16 mouse cellular contexts compared by ENCODE assay signal in the genomic region with DNA sequence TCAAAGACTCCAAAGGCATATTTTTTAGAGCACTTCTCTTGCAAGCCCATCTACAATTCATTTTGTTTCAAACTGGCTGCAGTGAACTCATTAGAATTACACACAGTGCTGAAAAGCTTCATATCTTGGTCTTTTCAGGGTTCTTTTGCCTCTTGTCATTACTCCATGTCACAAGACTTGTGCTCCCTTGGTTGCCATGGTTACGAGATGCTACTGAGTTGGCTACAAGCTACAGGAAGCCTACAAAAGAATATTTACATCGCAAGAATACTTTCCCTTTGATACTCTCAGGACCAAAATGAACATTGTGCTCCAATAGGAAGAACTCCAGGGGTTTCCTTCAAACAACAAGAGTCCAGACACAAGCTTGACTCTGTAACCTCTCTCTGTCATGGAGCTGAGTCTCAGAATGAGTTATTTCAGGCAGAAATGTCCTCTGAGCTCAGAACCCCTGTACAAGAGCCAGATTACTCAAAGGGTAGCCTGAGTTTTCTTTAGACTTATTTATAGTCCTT.
DNase-seq lines count a peak whose midpoint lies in the region; ATAC-seq and TF ChIP-seq lines count a peak whose summit lies in the region.
"Had no signal": no experiment of that assay in that cellular context is flagged by ENCODE, and none has a peak within 500 bp of the region (broad histone marks: within the 10 kb centered on the region; RNA-seq: fewer than 3 reads in every experiment).

No protein-coding gene starts in this region.

- no peak overlapping the region for H3K27ac ChIP-seq in neural tube, embryonic 11.5 days (ENCODE audit: low read depth, low read length)
- H3K27ac ChIP-seq in neural tube, embryonic 15.5 days (replicated peaks): no peak overlapping the region
- H3K27ac ChIP-seq in hindbrain, postnatal 0 days: no peak overlapping the region
- H3K27ac ChIP-seq in kidney, embryonic 15.5 days: no peak overlapping the region
- H3K27ac ChIP-seq: midbrain, embryonic 12.5 days; neural tube, embryonic 13.5 days had no signal

- H3K9me3 ChIP-seq in neural tube, embryonic 11.5 days (ENCODE audit: control insufficient read depth, low read length): no peaks in the 10 kb centered on the region
- H3K9me3 ChIP-seq in neural tube, embryonic 15.5 days (replicated peaks): no peaks in the 10 kb centered on the region
- H3K9me3 ChIP-seq in hindbrain, postnatal 0 days (ENCODE audit: low read length): no peaks in the 10 kb centered on the region
- H3K9me3 ChIP-seq in kidney, embryonic 15.5 days (replicated peaks): no peaks in the 10 kb centered on the region
- H3K9me3 ChIP-seq: midbrain, embryonic 12.5 days; neural tube, embryonic 13.5 days had no signal

- no peak overlapping the region for H3K4me3 ChIP-seq in neural tube, embryonic 11.5 days (ENCODE audit: low read depth, low read length)
- H3K4me3 ChIP-seq in neural tube, embryonic 15.5 days (replicated peaks): no peak overlapping the region
- no peak overlapping the region for H3K4me3 ChIP-seq in hindbrain, postnatal 0 days (ENCODE audit: low read length)
- H3K4me3 ChIP-seq in kidney, embryonic 15.5 days (replicated peaks): no peak overlapping the region
- H3K4me3 ChIP-seq: midbrain, embryonic 12.5 days; neural tube, embryonic 13.5 days had no signal

- no peak for TF ChIP-seq CTCF in hindbrain, postnatal 0 days (IDR thresholded peaks at IDR 0.05; ENCODE audit: low read depth)

- 77% methylated on average over 2 of the region's 2 CpGs for WGBS in neural tube, embryonic 11.5 days
- 66% methylated on average over 2 of the region's 2 CpGs for WGBS in neural tube, embryonic 15.5 days
- 49% methylated on average over 2 of the region's 2 CpGs for WGBS in hindbrain, postnatal 0 days
- WGBS in kidney, embryonic 15.5 days: 70% methylated on average over 2 of the region's 2 CpGs

- H3K9ac ChIP-seq in neural tube, embryonic 11.5 days (ENCODE audit: low read length): no peak overlapping the region
- no peak overlapping the region for H3K9ac ChIP-seq in neural tube, embryonic 15.5 days (replicated peaks)
- no peak overlapping the region for H3K9ac ChIP-seq in hindbrain, postnatal 0 days (replicated peaks; ENCODE audit: low read length)
- no peak overlapping the region for H3K9ac ChIP-seq in kidney, embryonic 15.5 days
- H3K9ac ChIP-seq: midbrain, embryonic 12.5 days; neural tube, embryonic 13.5 days had no signal

- peak; percentile 9 to 15 for DNase-seq in cerebellum, postnatal 10 days
- DNase-seq in cerebellum, postnatal 36 days: no peak
- DNase-seq in layer of hippocampus, adult 9-11 months: peak; percentile 15
- DNase-seq in layer of hippocampus, postnatal 14 days (ENCODE audit: low spot score in 2 of 2): no peak
- DNase-seq in neural tube, embryonic 11.5 days (ENCODE audit: low spot score): peak; percentile 16
- DNase-seq in hindbrain, postnatal 0 days (ENCODE audit: low spot score): peak; percentile 83
- DNase-seq: adrenal gland, postnatal 10 days; cerebellum, postnatal 25 days; heart, adult 18-20 months; kidney, postnatal 10 days; layer of hippocampus, postnatal 36 days had no signal

- H3K4me2 ChIP-seq in neural tube, embryonic 11.5 days (ENCODE audit: low read depth): no peak overlapping the region
- H3K4me2 ChIP-seq in neural tube, embryonic 15.5 days: no peak overlapping the region
- H3K4me2 ChIP-seq in hindbrain, postnatal 0 days (ENCODE audit: low read depth, low read length): no peak overlapping the region
- no peak overlapping the region for H3K4me2 ChIP-seq in kidney, embryonic 15.5 days
- H3K4me2 ChIP-seq: midbrain, embryonic 12.5 days; neural tube, embryonic 13.5 days had no signal

- no peaks in the 10 kb centered on the region for H3K36me3 ChIP-seq in neural tube, embryonic 11.5 days (ENCODE audit: control insufficient read depth, insufficient read depth, low read length)
- H3K36me3 ChIP-seq in neural tube, embryonic 15.5 days: no peaks in the 10 kb centered on the region
- no peaks in the 10 kb centered on the region for H3K36me3 ChIP-seq in hindbrain, postnatal 0 days (ENCODE audit: insufficient read depth, low read length)
- no peaks in the 10 kb centered on the region for H3K36me3 ChIP-seq in kidney, embryonic 15.5 days
- H3K36me3 ChIP-seq: midbrain, embryonic 12.5 days; neural tube, embryonic 13.5 days had no signal

- no peaks in the 10 kb centered on the region for H3K27me3 ChIP-seq in neural tube, embryonic 11.5 days (ENCODE audit: control insufficient read depth, insufficient read depth, low read length)
- 0 out of 2 replicates have a peak, but pooled peaks cover 2% of the 10 kb centered on the region for H3K27me3 ChIP-seq in neural tube, embryonic 15.5 days (replicated peaks)
- H3K27me3 ChIP-seq in hindbrain, postnatal 0 days (ENCODE audit: insufficient read depth, low read length): no peaks in the 10 kb centered on the region
- H3K27me3 ChIP-seq in kidney, embryonic 15.5 days: no peaks in the 10 kb centered on the region
- H3K27me3 ChIP-seq: midbrain, embryonic 12.5 days; neural tube, embryonic 13.5 days; Patski had no signal

- ATAC-seq in neural tube, embryonic 11.5 days (ENCODE audit: insufficient read depth, low FRiP score, low TSS enrichment): no peak
- no peak for ATAC-seq in neural tube, embryonic 15.5 days (ENCODE audit: low FRiP score)
- ATAC-seq in hindbrain, postnatal 0 days: peak; percentile 40; the same call in 1 of the 2 replicates
- ATAC-seq in kidney, embryonic 15.5 days (replicated peaks; ENCODE audit: low FRiP score): no peak
- ATAC-seq: Patski had no signal

- H3K4me1 ChIP-seq in neural tube, embryonic 11.5 days (ENCODE audit: control insufficient read depth, insufficient read depth, low read length): no peaks in the 10 kb centered on the region
- no peaks in the 10 kb centered on the region for H3K4me1 ChIP-seq in neural tube, embryonic 15.5 days
- H3K4me1 ChIP-seq in hindbrain, postnatal 0 days (ENCODE audit: insufficient read depth, low read length): no peaks in the 10 kb centered on the region
- H3K4me1 ChIP-seq in kidney, embryonic 15.5 days: 0 out of 2 replicates have a peak, but pooled peaks cover 3% of the 10 kb centered on the region
- H3K4me1 ChIP-seq: neural tube, embryonic 13.5 days had no signal

Comparison
In these comparisons a context has a peak if more than half of its experiments do, and no peak if none do; other contexts are left out.
1. DNase-seq: peak in cerebellum, postnatal 10 days (2 of 2), layer of hippocampus, adult 9-11 months (single experiment), neural tube, embryonic 11.5 days (single experiment) and hindbrain, postnatal 0 days (single experiment); none in cerebellum, postnatal 36 days (0 of 2) and layer of hippocampus, postnatal 14 days (0 of 2).